Mouse (Mus musculus) hindbrain, embryonic 15.5 days (tissue): ENCODE data around the gene Ifitm2. TPM values are rescaled to one million over a fixed set of nuclear protein-coding genes. Genes with fewer than 3 reads are reported as not detected.

Experiments used
- ATAC-seq: fragments of 200-750 bp; cut with Nextera tagmentation; 2 replicates; pipeline ENCODE4 v1.8.0; 2017; ENCODE audit warnings: low read depth, moderate number of reproducible peaks, moderate TSS enrichment; ENCODE audit not compliant: low FRiP score
- H3K27ac ChIP-seq: fragments of 300-500 bp; sonication (generic); replicated peaks from 2 replicates; pipeline ENCODE4 v1.5.1; 2015; ENCODE audit warnings: mild to moderate bottlenecking, inconsistent platforms
- H3K27me3 ChIP-seq: fragments of 300-500 bp; sonication (generic); 2 replicates; pipeline ENCODE4 v1.6.1; 2015; ENCODE audit warnings: control low read depth, inconsistent platforms
- H3K36me3 ChIP-seq: fragments of 300-500 bp; sonication (generic); 2 replicates; pipeline ENCODE4 v1.6.1; 2015; ENCODE audit warnings: control low read depth, inconsistent platforms
- H3K4me1 ChIP-seq: fragments of 300-500 bp; sonication (generic); replicated peaks from 2 replicates; pipeline ENCODE4 v1.6.1; 2015; ENCODE audit warnings: control low read depth, inconsistent platforms
- H3K4me2 ChIP-seq: fragments of 300-500 bp; sonication (generic); 2 replicates; pipeline ENCODE4 v1.6.1; 2015; ENCODE audit warnings: moderate library complexity, mild to moderate bottlenecking, inconsistent platforms
- H3K4me3 ChIP-seq: fragments of 300-500 bp; sonication (generic); 2 replicates; pipeline ENCODE4 v1.5.1; 2015; ENCODE audit warnings: mild to moderate bottlenecking, inconsistent platforms
- H3K9ac ChIP-seq: fragments of 300-500 bp; sonication (generic); 2 replicates; pipeline ENCODE4 v1.6.1; 2015; ENCODE audit warnings: inconsistent platforms
- H3K9me3 ChIP-seq: fragments of 300-500 bp; sonication (generic); 2 replicates; pipeline ENCODE4 v1.6.1; 2016; ENCODE audit warnings: control low read depth, inconsistent platforms
- WGBS: fragments of 180-500 bp; shearing (Covaris S2); methylation state at CpG from one replicate; pipeline ENCODE4 v1.1.7; 2015; 5-methylcytosine and 5-hydroxymethylcytosine counted together
- polyA plus RNA-seq: library from polyadenylated mRNA; unstranded; fragments of >200 nt; fragmentation: Nextera tagmentation; extraction: Ambion mirVana; gene quantifications from 2 replicates; pipeline ENCODE4 v1.2.1, GENCODE M21; 2015

The Ifitm2 gene
- polyA plus RNA-seq, 1 experiment from 2014 or later: 193 TPM

GRCm38 (mm10) chr7:140949824-140950530 lies 5.8 kb downstream of the Ifitm2 start, which contains the start of gene Ifitm5:
Gene Ifitm5 (minus strand): TSS chr7:140950291.
- ATAC-seq: no peak
- Histone ChIP-seq H3K9me3 (no peaks in the 10 kb centered on the region), H3K4me2 (no peak within 1 kb of the TSS), H3K36me3 (no peaks in the 10 kb centered on the region), H3K9ac (no peak within 1 kb of the TSS), H3K27ac (no peak within 1 kb of the TSS), H3K4me3 (no peak within 1 kb of the TSS), H3K4me1 (peaks cover 14% of the 10 kb centered on the region; the same call in 1 of the 2 replicates), H3K27me3 (no peaks in the 10 kb centered on the region)
- WGBS: 76% methylated on average over 16 of the region's 16 CpGs

- no peak for ATAC-seq
These were observed 6.5 kb downstream of the Ifitm2 start for GRCm38 (mm10) chr7:140949255-140949654.

GRCm38 (mm10) chr7:140948161-140948560 lies 7.6 kb downstream of the Ifitm2 start:
- H3K4me1 ChIP-seq: peaks cover 7% of the 10 kb centered on the region; the same call in 1 of the 2 replicates

More at GRCm38 (mm10) chr7:140949255-140949654, 6.5 kb downstream of the Ifitm2 start:
- Histone ChIP-seq H3K36me3 (no peaks in the 10 kb centered on the region), H3K4me3 (no peak overlapping the region), H3K9ac (no peak overlapping the region), H3K27me3 (no peaks in the 10 kb centered on the region), H3K4me1 (peaks cover 9% of the 10 kb centered on the region; the same call in 1 of the 2 replicates), H3K27ac (no peak overlapping the region), H3K4me2 (no peak overlapping the region), H3K9me3 (no peaks in the 10 kb centered on the region)
- 93% methylated on average over 6 of the region's 6 CpGs for WGBS

GRCm38 (mm10) chr7:140946980-140947379 lies 8.8 kb downstream of the Ifitm2 start:
- H3K9ac ChIP-seq: no peak overlapping the region
- no peak for ATAC-seq
- 80% methylated on average over 7 of the region's 7 CpGs for WGBS

More at GRCm38 (mm10) chr7:140948161-140948560, 7.6 kb downstream of the Ifitm2 start:
- no peak overlapping the region for H3K4me3 ChIP-seq
- no peak for ATAC-seq
- H3K4me2 ChIP-seq: no peak overlapping the region
- no peaks in the 10 kb centered on the region for H3K27me3 ChIP-seq
- H3K27ac ChIP-seq: no peak overlapping the region
- no peaks in the 10 kb centered on the region for H3K36me3 ChIP-seq
- no peaks in the 10 kb centered on the region for H3K9me3 ChIP-seq
- 92% methylated on average over 8 of the region's 8 CpGs for WGBS
- H3K9ac ChIP-seq: no peak overlapping the region

GRCm38 (mm10) chr7:140946311-140946710 lies 9.5 kb downstream of the Ifitm2 start:
- no peak overlapping the region for H3K27ac ChIP-seq
- no peak overlapping the region for H3K4me2 ChIP-seq
- H3K36me3 ChIP-seq: no peaks in the 10 kb centered on the region
- H3K4me3 ChIP-seq: no peak overlapping the region
- 91% methylated on average over 10 of the region's 10 CpGs for WGBS
- no peak for ATAC-seq
- no peaks in the 10 kb centered on the region for H3K27me3 ChIP-seq
- H3K4me1 ChIP-seq: peaks cover 13% of the 10 kb centered on the region
- H3K9ac ChIP-seq: no peak overlapping the region
- no peaks in the 10 kb centered on the region for H3K9me3 ChIP-seq

More at GRCm38 (mm10) chr7:140946980-140947379, 8.8 kb downstream of the Ifitm2 start:
- Histone ChIP-seq H3K9me3 (no peaks in the 10 kb centered on the region), H3K36me3 (no peaks in the 10 kb centered on the region), H3K27ac (no peak overlapping the region), H3K27me3 (no peaks in the 10 kb centered on the region), H3K4me3 (no peak overlapping the region), H3K4me2 (no peak overlapping the region), H3K4me1 (peaks cover 7% of the 10 kb centered on the region; the same call in 1 of the 2 replicates)

GRCm38 (mm10) chr7:140945247-140945646 lies 10.5 kb downstream of the Ifitm2 start:
- no peak overlapping the region for H3K4me3 ChIP-seq
- no peak overlapping the region for H3K4me2 ChIP-seq
- H3K4me1 ChIP-seq: peaks cover 9% of the 10 kb centered on the region
- H3K27ac ChIP-seq: no peak overlapping the region
- no peak for ATAC-seq
- no peaks in the 10 kb centered on the region for H3K36me3 ChIP-seq
- no peak overlapping the region for H3K9ac ChIP-seq
- H3K9me3 ChIP-seq: no peaks in the 10 kb centered on the region
- 91% methylated on average over 5 of the region's 5 CpGs for WGBS
- no peaks in the 10 kb centered on the region for H3K27me3 ChIP-seq

GRCm38 (mm10) chr7:140944236-140944635 lies 11.6 kb downstream of the Ifitm2 start:
- Histone ChIP-seq H3K4me1 (peaks cover 18% of the 10 kb centered on the region), H3K4me3 (no peak overlapping the region), H3K9me3 (no peaks in the 10 kb centered on the region), H3K27me3 (no peaks in the 10 kb centered on the region), H3K27ac (no peak overlapping the region), H3K9ac (no peak overlapping the region), H3K4me2 (no peak overlapping the region), H3K36me3 (no peaks in the 10 kb centered on the region)
- WGBS: 92% methylated on average over 7 of the region's 7 CpGs
- no peak for ATAC-seq

- Histone ChIP-seq H3K27me3 (no peaks in the 10 kb centered on the region), H3K9me3 (no peaks in the 10 kb centered on the region), H3K4me2 (no peak overlapping the region), H3K27ac (no peak overlapping the region), H3K36me3 (no peaks in the 10 kb centered on the region), H3K4me1 (peaks cover 19% of the 10 kb centered on the region), H3K4me3 (no peak overlapping the region), H3K9ac (no peak overlapping the region)
- ATAC-seq: no peak
- 91% methylated on average over 4 of the region's 4 CpGs for WGBS
These were observed 12.4 kb downstream of the Ifitm2 start for GRCm38 (mm10) chr7:140943356-140943755.

GRCm38 (mm10) chr7:140942811-140943210 lies 13.0 kb downstream of the Ifitm2 start:
- 92% methylated on average over 10 of the region's 10 CpGs for WGBS
- H3K9me3 ChIP-seq: no peaks in the 10 kb centered on the region
- H3K9ac ChIP-seq: no peak overlapping the region
- H3K4me2 ChIP-seq: no peak overlapping the region
- H3K4me1 ChIP-seq: peaks cover 19% of the 10 kb centered on the region
- no peak overlapping the region for H3K4me3 ChIP-seq
- no peaks in the 10 kb centered on the region for H3K27me3 ChIP-seq
- no peak overlapping the region for H3K27ac ChIP-seq
- ATAC-seq: no peak
- no peaks in the 10 kb centered on the region for H3K36me3 ChIP-seq

GRCm38 (mm10) chr7:140942341-140942740 lies 13.4 kb downstream of the Ifitm2 start:
- H3K9me3 ChIP-seq: no peaks in the 10 kb centered on the region
- H3K9ac ChIP-seq: peak overlapping the region; percentile 40; the same call in 1 of the 2 replicates
- no peaks in the 10 kb centered on the region for H3K27me3 ChIP-seq
- no peaks in the 10 kb centered on the region for H3K36me3 ChIP-seq
- WGBS: 70% methylated on average over 9 of the region's 9 CpGs
- H3K27ac ChIP-seq: no peak overlapping the region
- peak overlapping the region; percentile 61 for H3K4me2 ChIP-seq
- ATAC-seq: no peak
- H3K4me3 ChIP-seq: peak overlapping the region; percentile 42
- peaks cover 19% of the 10 kb centered on the region for H3K4me1 ChIP-seq

- Histone ChIP-seq H3K4me3 (peak within 1 kb of the TSS; percentile 42), H3K36me3 (no peaks in the 10 kb centered on the region), H3K9me3 (no peaks in the 10 kb centered on the region), H3K27me3 (0 out of 2 replicates have a peak, but pooled peaks cover 4% of the 10 kb centered on the region), H3K4me1 (peaks cover 19% of the 10 kb centered on the region), H3K4me2 (peak within 1 kb of the TSS; percentile 61), H3K9ac (peak within 1 kb of the TSS; percentile 40), H3K27ac (peak within 1 kb of the TSS; percentile 58)
- peak; percentile 84 for ATAC-seq
- 4% methylated on average over 33 of the region's 33 CpGs for WGBS
These were observed 14.3 kb downstream of the Ifitm2 start, which contains the start of gene Pgghg for GRCm38 (mm10) chr7:140941222-140942051. Gene Pgghg (plus strand): TSS chr7:140941391.
